Mouse (Mus musculus) forebrain, embryonic 14.5 days (tissue): ENCODE measurements around the gene Lce1m. TPM values are rescaled to one million over a fixed set of nuclear protein-coding genes. Genes with fewer than 3 reads are reported as not detected.
"Not testable (repeated sequence)": the region's sequence is repeated elsewhere in the genome, so short reads cannot be mapped to it uniquely, and the experiment has no call there.

Source experiments
- ATAC-seq: fragments of 200-750 bp; cut with Nextera tagmentation; 2 replicates; pipeline ENCODE4 v1.8.0; 2017; ENCODE audit warnings: mild to moderate bottlenecking, moderate library complexity
- DNase-seq: peaks from one replicate; pipeline ENCODE4 v3.0.0-alpha.2; 2015; ENCODE audit warnings: low spot score
- H3K27ac ChIP-seq: fragments of 300-500 bp; sonication (generic); 2 replicates; pipeline ENCODE4 v1.5.1; 2014; ENCODE audit warnings: low read depth, mild to moderate bottlenecking, control low read depth, low read length, moderate library complexity
- H3K27me3 ChIP-seq: fragments of 300-500 bp; sonication (generic); replicated peaks from 2 replicates; pipeline ENCODE4 v1.6.1; 2014; ENCODE audit warnings: low read length, control low read depth, mixed read lengths; ENCODE audit not compliant: control insufficient read depth, insufficient read depth
- H3K36me3 ChIP-seq: fragments of 300-500 bp; sonication (generic); 2 replicates; pipeline ENCODE4 v1.6.1; 2014; ENCODE audit warnings: low read length, control low read depth; ENCODE audit not compliant: control insufficient read depth, insufficient read depth
- H3K4me1 ChIP-seq: fragments of 300-500 bp; sonication (generic); 2 replicates; pipeline ENCODE4 v1.6.1; 2014; ENCODE audit warnings: antibody characterized with exemption, low read length, control low read depth; ENCODE audit not compliant: control insufficient read depth, insufficient read depth
- H3K4me2 ChIP-seq: fragments of 300-500 bp; sonication (generic); 2 replicates; pipeline ENCODE4 v1.6.1; 2014; ENCODE audit warnings: mild to moderate bottlenecking, control low read depth, low read length
- H3K4me3 ChIP-seq: fragments of 300-500 bp; sonication (generic); 2 replicates; pipeline ENCODE4 v1.5.1; 2014; ENCODE audit warnings: low read depth, low read length, control low read depth
- H3K9ac ChIP-seq: fragments of 300-500 bp; sonication (generic); 2 replicates; pipeline ENCODE4 v1.6.1; 2014; ENCODE audit warnings: mild to moderate bottlenecking, low read length, control low read depth, moderate library complexity
- H3K9me3 ChIP-seq: fragments of 300-500 bp; sonication (generic); replicated peaks from 2 replicates; pipeline ENCODE4 v1.6.1; 2016; ENCODE audit warnings: low read length, control low read depth, mixed read lengths; ENCODE audit not compliant: control insufficient read depth
- WGBS: fragments of 180-500 bp; shearing (Covaris S2); extraction: QIAGEN DNeasy Blood & Tissue Kit; methylation state at CpG from one replicate; pipeline ENCODE4 v1.1.7; 2014; 5-methylcytosine and 5-hydroxymethylcytosine counted together
- polyA plus RNA-seq: library from polyadenylated mRNA; unstranded; fragments of >200 nt; fragmentation: Nextera tagmentation; extraction: Ambion mirVana; gene quantifications from 2 replicates; pipeline ENCODE4 v1.2.1, GENCODE M21; 2014

Gene Lce1m
- not detected in 2 replicates for polyA plus RNA-seq

DNA sequence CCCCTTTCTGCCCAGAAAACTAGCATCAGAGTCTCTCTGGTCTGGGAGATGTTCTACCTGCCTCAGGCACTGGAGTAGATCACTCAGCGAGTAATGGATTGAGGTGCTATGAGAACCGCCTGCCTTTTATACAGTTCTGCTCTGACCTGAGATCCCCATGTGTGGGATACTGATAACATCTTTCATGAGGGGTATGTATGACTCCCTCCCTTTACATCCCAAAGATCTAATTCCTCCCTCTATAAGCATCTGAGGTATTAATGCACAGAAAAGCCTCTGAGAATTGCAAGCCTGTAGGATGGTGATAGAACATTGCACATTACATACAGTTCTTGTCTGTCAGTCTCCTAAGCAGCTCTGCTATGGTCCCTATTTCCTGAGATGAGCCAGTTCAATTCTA lies at the start of gene Lce1m:
Lce1m (minus strand) TSS at position 101 of the 400 bp plus-strand sequence.
- Histone ChIP-seq H3K4me1 (no peaks in the 10 kb centered on the region), H3K4me3 (no peak within 1 kb of the TSS), H3K27ac (no peak within 1 kb of the TSS), H3K9ac (no peak within 1 kb of the TSS), H3K9me3 (no peaks in the 10 kb centered on the region), H3K36me3 (no peaks in the 10 kb centered on the region), H3K27me3 (no peaks in the 10 kb centered on the region), H3K4me2 (no peak within 1 kb of the TSS)
- ATAC-seq (no peak), DNase-seq (no peak)
- 91% methylated on average over 2 of the region's 2 CpGs for WGBS

DNA sequence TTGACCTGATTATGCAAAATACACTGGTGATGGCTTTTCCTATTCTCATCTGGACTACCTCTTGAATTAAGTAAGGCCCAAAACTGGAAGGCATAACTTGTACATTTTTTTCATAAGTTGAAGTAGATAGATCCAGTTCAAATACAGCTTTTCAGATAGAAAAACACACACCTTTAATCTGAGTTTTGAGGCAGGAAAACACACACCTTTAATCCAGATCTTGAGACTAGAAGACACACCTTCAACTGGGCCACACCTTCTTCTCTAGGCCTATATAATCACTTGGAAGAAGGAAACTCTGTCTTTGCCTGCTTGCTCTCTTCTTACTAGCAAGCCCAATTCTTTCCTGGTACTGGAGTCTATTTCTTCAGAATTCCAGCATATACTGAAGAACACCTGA lies 49.7 kb upstream of the Lce1m start, which contains the start of gene Gm4858:
Gm4858 (plus strand) TSS at position 301 of the 400 bp plus-strand sequence.
- not testable (repeated sequence) for H3K4me3 ChIP-seq, DNase-seq, H3K4me1 ChIP-seq, H3K27me3 ChIP-seq, H3K36me3 ChIP-seq, H3K9me3 ChIP-seq, ATAC-seq, H3K9ac ChIP-seq, H3K4me2 ChIP-seq, H3K27ac ChIP-seq

DNA sequence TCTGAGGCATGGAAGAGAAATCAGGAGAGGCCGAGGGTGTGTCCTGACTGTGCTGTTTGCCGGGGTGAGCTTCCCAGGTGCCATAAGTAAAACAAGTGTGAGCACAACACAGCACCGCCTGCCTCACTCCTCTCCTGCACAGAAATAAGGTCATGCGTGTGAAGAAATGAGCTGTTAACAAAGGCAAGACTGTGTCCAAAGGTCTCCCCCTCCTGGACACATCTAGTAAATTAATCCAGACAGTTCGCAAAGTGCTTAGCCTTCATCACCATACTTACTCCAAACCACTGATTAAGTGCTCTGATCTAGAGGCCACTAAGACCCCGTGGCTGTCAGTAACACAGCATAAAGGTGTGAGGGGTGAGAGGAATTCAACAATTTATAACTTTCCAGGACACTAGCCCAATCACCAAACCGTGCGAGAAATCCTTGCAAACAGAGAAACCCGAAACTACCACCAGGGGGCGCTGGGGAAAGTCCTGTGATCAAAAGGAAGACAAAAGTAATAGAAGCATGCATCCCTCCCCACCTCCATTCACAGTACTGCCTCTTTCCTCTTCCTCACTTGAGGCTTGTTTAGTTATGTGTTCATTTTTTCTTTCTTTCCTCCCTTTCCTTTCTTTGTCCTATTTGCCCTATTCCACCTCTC lies 34.1 kb upstream of the Lce1m start:
- Histone ChIP-seq H3K9me3 (no peaks in the 10 kb centered on the region), H3K4me1 (no peaks in the 10 kb centered on the region), H3K4me3 (no peak overlapping the region), H3K36me3 (no peaks in the 10 kb centered on the region), H3K9ac (no peak overlapping the region), H3K27ac (no peak overlapping the region), H3K27me3 (no peaks in the 10 kb centered on the region), H3K4me2 (no peak overlapping the region)
- DNase-seq (no peak), ATAC-seq (no peak)
- 54% methylated on average over 10 of the region's 10 CpGs for WGBS

DNA sequence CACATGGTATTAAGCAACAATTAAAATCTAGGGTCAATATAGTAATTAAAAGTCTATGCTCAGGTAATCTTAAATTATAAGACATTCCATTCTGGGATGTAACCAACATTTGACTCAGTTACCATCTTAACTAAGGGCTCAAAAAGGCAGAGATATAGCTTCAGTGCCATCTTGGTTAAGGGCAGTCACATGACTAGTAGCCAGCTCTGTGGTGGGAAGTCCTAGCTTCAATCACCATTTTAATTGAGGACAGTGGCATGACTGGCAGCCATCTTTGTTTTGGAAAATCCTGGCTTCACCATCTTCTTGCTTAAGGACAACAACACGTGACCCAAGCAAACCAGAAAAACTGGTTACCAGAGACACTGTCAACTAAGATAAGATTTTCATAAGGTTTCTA lies 31.3 kb upstream of the Lce1m start:
- no peaks in the 10 kb centered on the region for H3K36me3 ChIP-seq
- H3K4me1 ChIP-seq, result no peaks in the 10 kb centered on the region
- H3K9ac ChIP-seq, result no peak overlapping the region
- H3K4me3 ChIP-seq, result no peak overlapping the region
- H3K4me2 ChIP-seq, result no peak overlapping the region
- H3K9me3 ChIP-seq, result no peaks in the 10 kb centered on the region
- WGBS, result 97% methylated on average over 1 of the region's 1 CpGs
- DNase-seq (no peak), ATAC-seq (no peak)
- no peak overlapping the region for H3K27ac ChIP-seq
- no peaks in the 10 kb centered on the region for H3K27me3 ChIP-seq

DNA sequence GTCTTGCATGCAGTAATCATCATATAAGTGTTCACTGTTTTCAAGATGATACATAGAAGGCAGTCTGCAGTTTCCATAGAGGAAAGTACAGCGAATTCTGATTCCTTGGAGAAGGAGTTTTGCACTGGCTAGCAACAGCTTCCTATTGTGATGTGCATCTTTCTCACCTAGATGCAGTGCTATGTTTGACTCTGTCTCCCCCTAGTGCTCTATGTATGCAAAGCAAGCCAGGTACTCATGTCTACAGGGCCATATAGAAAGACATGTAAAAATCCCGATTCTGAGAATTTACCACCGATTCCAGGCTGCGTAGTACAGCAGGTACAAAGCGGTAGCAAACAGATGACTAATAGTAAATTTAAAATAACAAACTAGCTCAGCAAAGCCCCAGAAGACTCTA lies 12.6 kb upstream of the Lce1m start:
- H3K9me3 ChIP-seq, result no peaks in the 10 kb centered on the region
- WGBS, result 58% methylated on average over 5 of the region's 5 CpGs
- ATAC-seq, result peak; percentile 91

DNA sequence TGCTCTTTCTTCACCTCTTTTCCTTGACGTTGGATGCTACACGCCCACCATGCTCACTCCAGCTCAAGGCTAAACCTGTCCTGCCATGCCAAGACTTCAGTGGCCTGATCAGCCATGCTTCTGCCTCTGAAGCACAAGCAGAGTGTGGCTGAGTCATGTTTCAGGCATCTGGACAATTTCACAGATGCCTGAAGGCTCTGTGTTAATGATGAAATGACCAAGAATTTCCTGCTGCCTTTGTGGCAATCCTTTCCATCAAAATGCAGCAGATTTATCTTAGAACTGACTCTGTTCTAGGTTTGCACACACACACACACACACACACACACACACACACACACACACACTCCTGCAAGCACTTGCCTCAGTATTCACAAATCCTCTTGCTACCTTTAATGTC lies 6.6 kb upstream of the Lce1m start:
- no peaks in the 10 kb centered on the region for H3K27me3 ChIP-seq
- H3K27ac ChIP-seq, result no peak overlapping the region
- DNase-seq (no peak), ATAC-seq (no peak)
- no peaks in the 10 kb centered on the region for H3K4me1 ChIP-seq
- H3K9me3 ChIP-seq, result no peaks in the 10 kb centered on the region
- H3K9ac ChIP-seq, result no peak overlapping the region
- H3K4me3 ChIP-seq, result no peak overlapping the region
- 89% methylated on average over 2 of the region's 2 CpGs for WGBS
- no peaks in the 10 kb centered on the region for H3K36me3 ChIP-seq
- H3K4me2 ChIP-seq, result no peak overlapping the region

More for the DNA sequence above, 12.6 kb upstream of the Lce1m start:
- H3K4me1 ChIP-seq, result no peaks in the 10 kb centered on the region
- H3K4me3 ChIP-seq, result no peak overlapping the region
- H3K36me3 ChIP-seq, result no peaks in the 10 kb centered on the region
- no peak overlapping the region for H3K9ac ChIP-seq
- H3K27me3 ChIP-seq, result no peaks in the 10 kb centered on the region
- H3K27ac ChIP-seq, result no peak overlapping the region
- H3K4me2 ChIP-seq, result no peak overlapping the region
- peak; percentile 87 for DNase-seq

DNA sequence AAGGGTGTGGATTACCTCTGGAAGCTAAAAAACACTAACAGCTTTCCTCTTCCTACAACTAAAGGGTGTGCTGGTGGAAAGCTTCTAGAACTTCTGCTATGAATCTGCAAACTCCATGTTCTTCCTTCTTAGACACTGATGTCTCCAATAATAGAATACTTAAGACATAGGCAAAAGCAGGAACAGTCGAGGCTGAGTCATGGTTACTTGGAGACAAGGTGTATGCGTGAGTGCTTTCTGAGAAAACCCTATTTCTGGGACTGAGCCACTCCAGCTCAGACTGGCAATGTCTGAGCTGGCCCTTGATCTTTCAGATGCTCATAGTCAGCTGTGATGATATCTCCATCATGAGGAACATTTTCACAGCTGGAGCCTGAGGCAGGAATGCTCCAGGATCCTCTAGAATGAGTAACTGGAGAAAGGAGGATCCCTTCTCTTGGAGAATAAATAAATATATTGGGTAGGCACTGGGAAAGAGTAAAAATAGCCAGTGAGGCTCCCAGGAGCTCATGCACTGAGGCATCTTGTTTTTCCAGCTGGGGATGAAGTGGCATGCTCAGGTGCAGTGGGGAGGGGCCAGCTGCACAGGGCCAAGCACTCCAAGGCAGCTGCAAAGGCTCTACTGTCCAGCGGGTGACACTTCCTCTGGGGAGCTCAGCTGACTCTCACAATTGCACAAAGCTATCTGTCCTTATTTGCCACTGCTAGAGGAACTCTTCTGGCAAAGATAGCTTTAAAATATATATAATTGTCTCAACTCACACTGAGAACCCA lies 4.7 kb upstream of the Lce1m start:
- H3K4me3 ChIP-seq, result no peak overlapping the region
- 84% methylated on average over 3 of the region's 3 CpGs for WGBS
- ATAC-seq, result no peak

DNA sequence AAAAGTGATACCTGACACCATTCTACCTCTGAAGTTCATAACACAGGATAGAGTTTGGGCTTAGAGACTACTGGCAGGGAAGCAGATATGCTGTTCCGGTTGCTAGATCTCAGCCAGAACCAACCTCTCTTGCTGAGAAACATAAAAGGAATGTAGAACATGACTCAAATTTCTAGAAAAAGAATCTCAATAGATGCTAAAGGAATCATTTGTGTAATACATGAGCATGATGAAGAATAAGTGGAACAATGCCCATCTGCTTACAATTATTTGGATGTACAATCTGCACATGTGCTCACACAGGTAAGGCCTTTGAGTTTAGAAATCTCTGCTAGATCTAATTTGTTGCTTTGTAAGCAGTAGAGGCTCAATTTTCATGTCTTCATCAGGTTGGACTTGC lies 2.3 kb upstream of the Lce1m start:
- no peak overlapping the region for H3K4me3 ChIP-seq
- no peaks in the 10 kb centered on the region for H3K36me3 ChIP-seq
- H3K9me3 ChIP-seq, result no peaks in the 10 kb centered on the region
- no peak overlapping the region for H3K9ac ChIP-seq
- no peak overlapping the region for H3K27ac ChIP-seq
- no peak overlapping the region for H3K4me2 ChIP-seq
- 86% methylated on average over 1 of the region's 1 CpGs for WGBS
- DNase-seq, result no peak
- ATAC-seq, result no peak
- no peaks in the 10 kb centered on the region for H3K27me3 ChIP-seq
- H3K4me1 ChIP-seq, result no peaks in the 10 kb centered on the region

More for the DNA sequence above, 4.7 kb upstream of the Lce1m start:
- Histone ChIP-seq H3K4me2 (no peak overlapping the region), H3K9ac (no peak overlapping the region), H3K27ac (no peak overlapping the region), H3K9me3 (no peaks in the 10 kb centered on the region), H3K4me1 (no peaks in the 10 kb centered on the region), H3K27me3 (no peaks in the 10 kb centered on the region), H3K36me3 (no peaks in the 10 kb centered on the region)
- DNase-seq, result no peak

DNA sequence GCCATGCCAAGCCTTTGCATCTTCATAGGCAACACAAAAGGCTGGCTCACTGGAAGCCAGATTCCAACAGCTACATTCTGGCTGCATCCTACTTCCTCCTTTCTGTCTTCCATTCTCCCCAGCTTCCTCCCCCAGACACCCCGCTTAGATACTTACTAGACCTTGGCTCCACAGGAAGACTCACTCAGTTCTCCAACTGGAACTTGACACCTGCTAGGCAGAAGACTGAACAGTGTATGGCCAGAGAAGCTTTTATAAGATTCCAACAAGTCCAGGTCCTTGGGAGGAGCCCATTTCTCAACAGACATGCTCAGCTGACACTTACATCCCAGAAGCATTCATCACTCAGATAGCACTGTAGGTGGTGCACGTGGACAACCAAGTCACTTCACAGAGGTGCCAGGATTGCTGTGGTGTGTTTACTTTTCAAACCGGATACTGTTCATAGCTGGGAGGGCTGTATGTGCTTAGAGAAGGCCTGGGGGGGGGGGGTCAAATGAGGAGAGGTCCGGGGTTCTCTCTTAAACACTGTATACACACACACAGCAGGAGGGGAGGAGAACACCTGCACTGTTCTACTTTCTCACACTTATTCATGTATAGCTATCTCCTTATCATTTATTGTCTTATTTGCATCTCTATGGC lies 3.3 kb downstream of the Lce1m start, which contains the start of gene Crct1:
Crct1 (minus strand) TSS at position 228 of the 645 bp plus-strand sequence.
- no peaks in the 10 kb centered on the region for H3K36me3 ChIP-seq
- peak within 1 kb of the TSS; percentile 75 for H3K4me2 ChIP-seq
- peak within 1 kb of the TSS; percentile 42 for H3K4me3 ChIP-seq
- peak within 1 kb of the TSS; percentile 62 for H3K9ac ChIP-seq
- no peaks in the 10 kb centered on the region for H3K27me3 ChIP-seq
- H3K4me1 ChIP-seq, result no peaks in the 10 kb centered on the region
- 50% methylated on average over 4 of the region's 4 CpGs for WGBS
- ATAC-seq, result no peak
- no peak within 1 kb of the TSS for H3K27ac ChIP-seq
- no peaks in the 10 kb centered on the region for H3K9me3 ChIP-seq
- no peak for DNase-seq
